Mouse (Mus musculus) kidney, adult 2 months (tissue): ENCODE measurements around the gene Odf4.

ENCODE experiments used
- CTCF ChIP-seq: fragments of 200-500 bp; conservative IDR thresholded peaks from 2 replicates; pipeline ENCODE4 v1.5.1; 2011; ENCODE audit warnings: low read depth, mild to moderate bottlenecking, control low read depth, low read length, moderate library complexity, mixed read lengths; ENCODE audit not compliant: insufficient read depth, insufficient read length
- POLR2A ChIP-seq: fragments of 200-500 bp; IDR thresholded peaks from one replicate; pipeline ENCODE4 v1.6.1; 2011; ENCODE audit warnings: low read depth, low read length, control low read depth

DNA sequence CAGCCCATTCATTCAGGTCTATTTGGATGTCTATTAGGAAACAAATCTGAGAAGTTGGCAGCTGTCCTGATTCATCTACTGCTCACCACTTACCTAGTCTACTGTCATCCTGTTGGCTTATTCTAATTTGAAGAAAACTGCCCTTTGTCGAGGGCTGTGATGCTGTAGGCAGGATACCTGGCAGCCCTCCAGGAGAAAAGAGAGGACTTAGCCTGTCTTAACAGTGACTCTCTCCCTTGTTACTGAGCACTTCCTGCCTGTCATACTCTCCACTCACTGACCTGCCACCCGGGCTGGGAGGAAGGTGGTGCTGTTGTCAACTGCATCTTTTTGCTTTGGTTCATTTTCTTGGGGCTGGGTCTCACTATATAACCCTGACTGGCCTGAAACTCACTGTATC is 36.3 kb downstream of the Odf4 start:
- TF ChIP-seq CTCF (no peak), POLR2A (no peak)
